Mouse (Mus musculus) liver, postnatal 0 days (tissue): ENCODE data around the gene Tubb2b. TPM values are rescaled to one million over a fixed set of nuclear protein-coding genes. Genes with fewer than 3 reads are reported as not detected.
A peak's percentile ranks its signal among the peaks of the same experiment; 100 is the strongest.
"Not testable (repeated sequence)": the region's sequence is repeated elsewhere in the genome, so short reads cannot be mapped to it uniquely, and the experiment has no call there.

ENCODE experiments used
- ATAC-seq: fragments of 200-750 bp; cut with Nextera tagmentation; 2 replicates; pipeline ENCODE4 v1.8.0; 2017; ENCODE audit warnings: mild to moderate bottlenecking, moderate library complexity
- DNase-seq: peaks from one replicate; pipeline ENCODE4 v3.0.0-alpha.2; 2016
- H3K27ac ChIP-seq: fragments of 300-500 bp; sonication (generic); 2 replicates; pipeline ENCODE4 v1.5.1; 2014; ENCODE audit warnings: antibody characterized with exemption, moderate library complexity, mild to moderate bottlenecking, low read depth
- H3K27me3 ChIP-seq: fragments of 300-500 bp; sonication (generic); 2 replicates; pipeline ENCODE4 v1.6.1; 2014; ENCODE audit warnings: low read length, control low read depth, mixed read lengths; ENCODE audit not compliant: insufficient read depth
- H3K36me3 ChIP-seq: fragments of 300-500 bp; sonication (generic); replicated peaks from 2 replicates; pipeline ENCODE4 v1.6.1; 2014; ENCODE audit warnings: mild to moderate bottlenecking, control low read depth, low read length, moderate library complexity, mixed read lengths; ENCODE audit not compliant: insufficient read depth
- H3K4me1 ChIP-seq: fragments of 300-500 bp; sonication (generic); 2 replicates; pipeline ENCODE4 v1.6.1; 2014; ENCODE audit warnings: antibody characterized with exemption, mild to moderate bottlenecking, control low read depth; ENCODE audit not compliant: insufficient read depth
- H3K4me2 ChIP-seq: fragments of 300-500 bp; sonication (generic); 2 replicates; pipeline ENCODE4 v1.6.1; 2014; ENCODE audit warnings: low read depth, mild to moderate bottlenecking, low read length, moderate library complexity, mixed read lengths
- H3K4me3 ChIP-seq: fragments of 300-500 bp; sonication (generic); 2 replicates; pipeline ENCODE4 v1.5.1; 2014; ENCODE audit warnings: low read depth, low read length
- H3K9ac ChIP-seq: fragments of 300-500 bp; sonication (generic); replicated peaks from 2 replicates; pipeline ENCODE4 v1.6.1; 2014; ENCODE audit warnings: mild to moderate bottlenecking, moderate library complexity
- H3K9me3 ChIP-seq: fragments of 300-500 bp; sonication (generic); 2 replicates; pipeline ENCODE4 v1.6.1; 2016; ENCODE audit warnings: mild to moderate bottlenecking, control low read depth, low read length, mixed read lengths
- CTCF ChIP-seq: sonication (generic); IDR thresholded peaks from 2 replicates; pipeline ENCODE4 v1.5.1; 2016; ENCODE audit warnings: antibody characterized with exemption, low read depth
- EP300 ChIP-seq: IDR thresholded peaks from 2 replicates; pipeline ENCODE4 v1.6.1; 2016; ENCODE audit warnings: antibody characterized with exemption, low read depth, mild to moderate bottlenecking
- WGBS: fragments of 180-500 bp; shearing (Covaris S2); extraction: QIAGEN DNeasy Blood & Tissue Kit; methylation state at CpG from one replicate; pipeline ENCODE4 v1.1.7; 2014; ENCODE audit not compliant: insufficient replicate concordance; 5-methylcytosine and 5-hydroxymethylcytosine counted together
- polyA plus RNA-seq: library from polyadenylated mRNA; unstranded; fragments of >200 nt; fragmentation: Nextera tagmentation; extraction: Ambion mirVana; gene quantifications from 2 replicates; pipeline ENCODE4 v1.2.1, GENCODE M21; 2015

The Tubb2b gene
- polyA plus RNA-seq, 1 experiment from 2014 or later: 0.28 TPM

GRCm38 (mm10) chr13:34095542-34096435 is 34.5 kb downstream of the Tubb2b start:
- Histone ChIP-seq H3K36me3 (no peaks in the 10 kb centered on the region), H3K9me3 (no peaks in the 10 kb centered on the region), H3K9ac (no peak overlapping the region), H3K4me3 (no peak overlapping the region), H3K4me1 (peaks cover 4% of the 10 kb centered on the region), H3K27me3 (no peaks in the 10 kb centered on the region), H3K4me2 (no peak overlapping the region), H3K27ac (no peak overlapping the region)
- no peak for DNase-seq
- TF ChIP-seq CTCF (no peak), EP300 (no peak)
- no peak for ATAC-seq
- 55% methylated on average over 7 of the region's 7 CpGs for WGBS

- H3K4me2 ChIP-seq: peak overlapping the region; percentile 20; the same call in 1 of the 2 replicates
- no peaks in the 10 kb centered on the region for H3K36me3 ChIP-seq
- no peak overlapping the region for H3K4me3 ChIP-seq
- H3K4me1 ChIP-seq: no peaks in the 10 kb centered on the region
- H3K27ac ChIP-seq: 0 out of 2 replicates have a peak overlapping the region, but pooled peaks have one; percentile 11
- no peaks in the 10 kb centered on the region for H3K27me3 ChIP-seq
- DNase-seq (no peak), ATAC-seq (no peak)
- H3K9ac ChIP-seq: no peak overlapping the region
- TF ChIP-seq EP300 (no peak), CTCF (no peak)
- 34% methylated on average over 3 of the region's 3 CpGs for WGBS
- no peaks in the 10 kb centered on the region for H3K9me3 ChIP-seq
Measured at GRCm38 (mm10) chr13:34089358-34089757, 40.9 kb downstream of the Tubb2b start.

- Histone ChIP-seq H3K4me3 (no peak overlapping the region), H3K27ac (no peak overlapping the region), H3K36me3 (no peaks in the 10 kb centered on the region), H3K9ac (no peak overlapping the region), H3K9me3 (no peaks in the 10 kb centered on the region), H3K27me3 (no peaks in the 10 kb centered on the region), H3K4me1 (peaks cover 3% of the 10 kb centered on the region), H3K4me2 (peak overlapping the region; percentile 20; the same call in 1 of the 2 replicates)
- DNase-seq (no peak), ATAC-seq (0 out of 2 replicates have a peak, but pooled peaks have one; percentile 27)
- 40% methylated on average over 7 of the region's 7 CpGs for WGBS
- TF ChIP-seq EP300: no peak
Measured at GRCm38 (mm10) chr13:34088871-34089288, 41.4 kb downstream of the Tubb2b start.

- not testable (repeated sequence) for DNase-seq, H3K9ac ChIP-seq, H3K9me3 ChIP-seq, ATAC-seq, H3K27ac ChIP-seq, H3K27me3 ChIP-seq, H3K4me3 ChIP-seq, H3K36me3 ChIP-seq, H3K4me2 ChIP-seq, H3K4me1 ChIP-seq
- WGBS: 54% methylated on average over 5 of the region's 5 CpGs
Measured at GRCm38 (mm10) chr13:34088201-34088649, 42.0 kb downstream of the Tubb2b start.

GRCm38 (mm10) chr13:34087052-34087812 is 43.0 kb downstream of the Tubb2b start:
- 58% methylated on average over 7 of the region's 7 CpGs for WGBS
- H3K36me3 ChIP-seq: no peaks in the 10 kb centered on the region
- H3K4me2 ChIP-seq: no peak overlapping the region
- no peak overlapping the region for H3K4me3 ChIP-seq
- no peaks in the 10 kb centered on the region for H3K27me3 ChIP-seq
- H3K27ac ChIP-seq: no peak overlapping the region
- no peaks in the 10 kb centered on the region for H3K9me3 ChIP-seq
- H3K9ac ChIP-seq: no peak overlapping the region
- no peak for ATAC-seq
- TF ChIP-seq CTCF (no peak), EP300 (no peak)
- H3K4me1 ChIP-seq: peaks cover 5% of the 10 kb centered on the region
- no peak for DNase-seq
